Mouse (Mus musculus) layer of hippocampus, adult 18-20 months (tissue): ENCODE measurements around the gene Smarcb1. TPM values are rescaled to one million over a fixed set of nuclear protein-coding genes. Genes with fewer than 3 reads are reported as not detected.

Source experiments
- DNase-seq, 2 experiments: peaks; one replicate each; pipeline ENCODE4 v3.0.0; 2022; ENCODE audit warnings: low spot score in 2 of 2
- total RNA-seq, 2 experiments: library from RNA; stranded (reverse); gene quantifications; 2 replicates each; pipeline ENCODE4 v1.2.3; 2021

Gene Smarcb1
- total RNA-seq, 2 experiments from 2014 or later = 80.3 to 85.0 TPM

DNA sequence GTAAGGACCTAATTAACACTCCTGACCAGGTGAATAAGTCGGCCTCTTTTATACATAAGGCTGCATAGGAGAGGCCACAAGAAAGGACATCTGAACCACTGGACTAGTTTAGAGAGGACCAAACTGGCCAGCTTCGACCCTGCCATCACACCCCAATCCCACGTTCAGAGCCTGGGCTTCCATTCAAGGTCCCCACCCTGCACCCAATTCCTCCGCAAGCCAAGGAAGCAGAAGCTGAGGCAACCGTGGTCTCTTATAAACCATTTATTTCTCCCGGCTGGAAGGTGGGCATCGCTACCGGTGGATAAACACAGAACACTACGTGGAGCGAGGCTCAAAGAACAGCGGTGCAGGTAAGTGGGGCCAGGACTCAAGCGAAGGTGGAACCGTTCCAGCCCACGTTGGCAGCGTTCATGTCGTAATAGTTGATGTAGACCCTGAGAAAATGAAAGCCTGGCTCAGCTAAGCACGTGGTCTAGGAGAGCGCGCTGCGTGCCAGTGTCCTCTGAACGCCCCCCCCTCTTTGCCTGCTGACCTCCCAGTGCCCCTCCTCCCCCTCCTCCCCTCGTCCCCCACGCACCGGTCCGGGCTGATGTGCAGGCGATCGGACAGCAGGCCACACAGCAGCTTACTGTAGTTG lies 62.2 kb downstream of the Smarcb1 start:
- peak in 1 of 2 experiments; percentile 35 for DNase-seq

DNA sequence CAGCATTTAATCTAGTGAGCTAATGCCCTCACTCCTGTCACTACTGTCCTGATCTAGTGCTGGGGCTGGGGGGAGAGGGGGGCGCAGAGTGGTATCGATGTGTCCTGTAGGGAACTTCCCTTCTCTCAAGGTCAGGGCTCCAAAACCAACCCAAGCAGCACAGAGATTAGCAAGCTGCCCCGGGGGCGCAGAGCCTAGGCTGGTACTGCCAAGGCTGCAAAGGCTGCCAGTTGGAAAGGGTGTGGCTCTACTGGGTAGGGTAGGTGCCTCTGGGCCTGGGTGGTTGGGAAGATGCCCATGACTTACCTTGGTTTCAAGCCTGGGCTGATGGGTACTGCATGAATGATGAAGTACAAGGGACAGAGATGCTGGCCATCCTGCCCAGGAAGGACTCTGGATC lies 63.8 kb downstream of the Smarcb1 start:
- DNase-seq = no peak

DNA sequence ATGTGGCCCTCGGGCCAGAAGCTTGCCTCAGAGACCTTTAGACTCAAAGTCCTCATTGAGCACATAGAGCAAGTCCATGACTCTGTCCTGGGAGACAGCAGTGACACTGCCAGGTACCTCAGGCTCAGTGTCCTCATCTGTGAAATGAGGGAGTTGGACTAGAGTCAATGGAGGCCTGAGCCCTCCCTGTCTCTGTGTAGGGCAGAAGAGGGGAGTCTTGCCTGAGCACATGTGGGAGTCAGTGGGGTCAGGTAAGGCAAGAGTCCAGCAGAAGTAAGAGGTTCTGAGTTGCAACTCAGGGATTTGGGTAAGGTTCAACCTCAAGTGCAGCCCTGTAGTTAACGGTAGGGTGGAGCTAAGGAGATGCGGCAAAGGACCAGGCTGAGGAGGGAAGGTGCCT lies 64.4 kb downstream of the Smarcb1 start:
- DNase-seq = no peak

DNA sequence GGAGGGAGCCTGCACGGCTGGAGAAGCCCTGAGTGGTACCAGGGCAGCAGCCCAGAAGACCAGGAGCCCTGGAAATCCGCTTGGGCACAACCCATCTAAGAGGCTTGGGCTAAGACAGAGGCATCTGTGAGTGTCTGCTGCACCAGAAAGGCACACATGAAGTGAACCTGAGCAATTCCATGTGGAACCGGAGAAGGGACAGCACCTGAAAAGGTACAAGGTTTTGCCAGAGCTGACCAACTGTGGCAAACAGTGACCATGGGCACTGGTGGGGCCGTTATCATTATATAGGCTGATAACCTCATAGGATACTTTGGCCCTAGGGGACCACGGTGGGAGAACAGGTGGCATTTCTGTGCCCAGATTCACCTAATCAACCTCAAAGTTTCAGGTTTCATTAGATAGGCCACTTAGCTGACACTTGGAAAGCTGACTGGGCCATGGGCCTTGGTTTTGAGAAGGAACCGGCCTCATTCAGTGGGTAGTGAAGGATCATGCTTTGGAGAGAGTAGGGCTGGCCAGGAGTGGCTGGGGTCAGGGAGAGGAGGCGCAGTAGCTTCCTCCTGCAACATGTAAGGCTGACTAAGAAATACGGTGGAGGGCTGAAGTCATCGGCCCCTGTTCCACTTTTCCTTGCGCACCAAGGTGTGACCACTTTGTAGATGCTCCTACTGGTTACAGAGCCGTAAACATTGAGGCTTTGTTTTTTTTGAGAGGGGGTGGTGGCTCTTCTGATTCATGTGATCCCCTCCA lies 65.1 kb downstream of the Smarcb1 start:
- DNase-seq = no peak

DNA sequence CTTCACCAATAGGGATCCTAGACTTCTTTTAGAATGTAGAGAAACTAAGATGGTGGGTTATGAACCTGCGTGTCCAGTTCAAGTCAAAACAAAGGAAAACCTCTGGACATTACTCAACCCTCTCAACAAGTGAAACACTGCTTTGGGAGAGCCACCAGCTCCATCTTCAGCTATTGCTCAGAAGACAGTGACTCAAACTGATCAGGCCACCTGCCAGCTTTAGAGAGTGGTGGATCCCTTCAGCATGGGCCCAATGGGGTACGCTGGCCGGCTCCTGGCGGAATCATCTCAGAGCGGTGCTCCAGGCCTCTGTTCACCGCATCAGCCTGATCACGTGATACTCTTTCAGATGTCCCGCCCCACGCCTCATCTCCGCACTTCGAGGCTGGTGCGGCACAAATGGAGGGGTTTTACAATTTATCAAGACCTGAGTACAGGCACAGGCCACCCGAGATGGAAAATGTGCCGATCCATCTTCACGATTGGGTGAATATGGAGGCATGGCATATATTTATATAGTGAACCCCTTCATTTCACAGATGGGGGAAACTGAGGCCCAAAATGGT lies 65.9 kb downstream of the Smarcb1 start:
- DNase-seq = no peak

DNA sequence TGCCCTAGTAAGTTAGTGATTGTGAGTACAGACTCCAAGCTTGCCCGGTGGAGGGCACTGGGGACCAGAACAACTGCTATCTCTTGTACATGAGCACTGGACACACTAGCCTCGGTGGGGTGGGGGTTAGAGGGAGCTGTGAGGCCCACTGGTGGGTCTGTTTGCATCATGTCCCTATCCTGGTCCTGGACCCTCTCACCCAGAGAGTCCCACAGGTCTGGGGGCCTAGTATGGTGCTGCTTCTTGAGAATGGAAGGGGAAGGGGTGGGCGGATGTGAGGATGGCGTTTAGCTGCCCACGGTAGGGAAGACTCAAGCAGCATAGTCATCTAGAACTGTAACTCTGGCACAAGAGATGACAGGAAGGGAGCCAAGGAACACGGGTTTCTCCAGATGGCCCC lies 66.6 kb downstream of the Smarcb1 start:
- no peak for DNase-seq

DNA sequence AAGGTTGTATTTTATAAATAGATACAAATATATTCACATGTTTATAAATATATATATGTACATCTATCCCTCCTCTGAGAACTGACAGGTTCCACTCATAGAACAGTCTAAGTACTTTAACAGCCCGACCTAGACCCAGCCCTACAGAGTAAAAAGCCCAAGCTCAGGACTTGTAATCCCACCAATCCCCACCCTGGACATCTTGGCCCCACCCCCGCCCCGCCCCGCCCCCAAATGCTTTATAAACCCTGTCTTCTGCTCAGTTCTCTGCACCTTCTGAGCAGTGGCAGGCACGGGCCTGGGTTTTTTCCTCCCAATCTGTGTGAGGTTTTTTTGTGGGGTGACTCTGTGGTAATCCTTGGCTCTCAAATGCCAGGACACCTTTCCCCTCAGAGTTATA lies 67.3 kb downstream of the Smarcb1 start:
- no peak for DNase-seq

DNA sequence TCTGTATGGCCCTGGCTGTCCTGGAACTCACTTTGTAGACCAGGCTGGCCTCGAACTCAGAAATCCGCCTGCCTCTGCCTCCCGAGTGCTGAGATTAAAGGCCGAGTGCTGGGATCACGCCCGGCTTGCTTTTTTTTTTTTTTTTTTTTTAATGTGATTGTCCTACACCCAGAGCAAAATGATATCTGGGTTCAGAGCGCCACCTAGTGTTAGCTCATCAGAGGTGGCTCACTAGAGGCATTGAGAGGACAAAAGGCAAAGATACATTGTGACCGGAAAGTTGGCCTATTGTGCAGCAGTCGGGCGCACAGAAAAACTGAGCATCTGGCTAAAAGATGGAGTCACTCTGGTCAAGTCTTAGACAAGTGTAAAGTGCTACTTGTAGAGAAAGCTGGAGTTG lies 68.0 kb downstream of the Smarcb1 start:
- peak; percentile 73 to 90 for DNase-seq

DNA sequence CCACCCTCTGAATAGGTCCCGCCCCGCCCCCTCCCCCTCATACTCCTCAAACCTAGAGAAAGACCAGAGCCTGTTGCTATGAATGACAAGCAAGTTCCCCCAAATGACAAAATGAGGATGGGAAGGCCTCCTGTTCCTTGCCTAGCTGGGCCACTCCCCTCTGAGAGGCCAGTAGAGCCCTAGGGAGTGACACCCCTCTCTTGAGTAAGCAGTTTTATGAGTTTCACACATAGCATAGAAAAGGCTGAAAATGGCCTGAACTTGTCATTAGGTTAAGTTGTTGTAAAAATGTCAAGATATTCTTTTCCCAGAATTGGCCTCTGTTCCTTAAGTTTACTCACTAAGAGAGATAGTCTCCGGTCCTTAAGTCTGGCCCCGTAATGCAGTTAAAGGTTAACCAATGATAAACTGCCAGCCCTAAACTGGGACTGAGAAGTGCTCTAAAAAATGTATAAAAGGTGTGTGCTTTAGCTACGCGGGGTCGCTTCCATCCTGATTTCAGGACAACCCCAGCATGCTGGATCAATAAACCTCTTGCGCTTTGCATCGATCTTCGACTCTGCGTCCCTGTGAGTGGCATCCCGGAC lies 68.8 kb downstream of the Smarcb1 start:
- no peak for DNase-seq

DNA sequence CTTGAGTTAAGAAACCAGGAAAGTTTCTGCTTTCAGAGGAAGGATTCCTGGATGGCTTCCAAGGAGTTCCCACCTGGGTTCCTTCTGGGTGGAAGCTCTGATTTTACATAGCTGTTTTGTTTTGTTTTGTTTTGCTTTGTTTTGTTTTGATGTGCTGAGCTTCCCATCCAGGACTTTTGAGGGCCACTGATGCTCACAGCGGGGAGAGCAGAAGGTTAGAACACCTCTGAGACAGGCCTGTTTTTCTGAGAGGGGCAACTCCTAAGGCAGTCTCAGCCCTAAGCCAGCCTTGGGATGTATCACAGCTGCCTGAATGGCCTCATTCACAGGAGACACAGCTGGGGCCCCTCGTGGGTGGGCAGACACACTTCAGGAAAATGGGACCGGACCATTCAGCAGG lies 69.7 kb downstream of the Smarcb1 start:
- no peak for DNase-seq

DNA sequence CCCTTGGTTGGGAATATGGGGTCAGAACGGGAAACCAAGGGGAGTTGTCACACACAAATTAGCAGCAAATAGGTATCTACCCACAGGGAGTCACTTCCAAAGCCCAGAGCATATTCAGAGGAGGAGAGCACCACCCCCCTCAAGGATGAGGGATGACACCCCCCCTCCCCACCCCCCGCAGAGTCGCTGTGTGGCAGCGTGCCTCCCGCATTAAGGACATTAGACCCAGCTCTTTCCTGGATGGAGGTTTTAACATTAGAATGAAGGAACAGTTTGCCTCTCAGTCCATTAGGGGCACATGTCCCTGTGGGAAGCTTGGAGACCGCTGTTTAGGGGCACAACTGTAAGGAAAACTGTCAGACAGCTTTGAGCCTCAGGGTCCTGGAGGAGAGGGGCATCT lies 70.3 kb downstream of the Smarcb1 start:
- no peak for DNase-seq

DNA sequence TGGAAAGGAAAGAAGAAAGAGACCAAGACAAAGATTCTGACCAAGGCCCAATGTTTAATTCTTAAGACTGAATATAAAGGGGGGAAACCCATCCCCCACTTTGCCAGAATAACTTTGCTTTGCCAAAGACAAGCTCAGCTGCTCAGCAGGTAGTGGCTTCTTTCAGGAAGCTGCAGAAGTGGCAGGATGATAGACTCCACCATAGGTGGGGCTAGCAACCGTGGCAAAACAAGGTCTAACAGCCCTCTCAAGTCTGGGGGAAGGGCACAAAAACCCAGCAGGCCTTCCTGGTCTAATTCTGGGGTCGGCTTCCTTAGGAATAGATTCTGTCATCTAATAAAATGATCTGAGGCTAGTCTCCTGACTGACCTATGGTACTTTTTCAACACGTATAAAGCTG lies 73.0 kb downstream of the Smarcb1 start:
- DNase-seq = no peak

Other genes with a start within 250 kb of the Smarcb1 start
- 10 to 100 TPM; 56.4 to 66.3 TPM for gene Cabin1, start 157.3 kb downstream of the Smarcb1 start, total RNA-seq
- 10 to 100 TPM; 50.6 to 58.3 TPM for gene Ddt, start 148.2 kb downstream of the Smarcb1 start, total RNA-seq
- not detected for gene Gm20441, start 140.7 kb downstream of the Smarcb1 start, total RNA-seq
- 1 to 10 TPM; 3.7 to 5.6 TPM for gene Gstt3, start 140.2 kb downstream of the Smarcb1 start, total RNA-seq
- 10 to 100 TPM; 10.2 to 10.3 TPM for gene Gstt1, start 123.0 kb downstream of the Smarcb1 start, total RNA-seq
- not detected for gene Gstt4, start 99.1 kb downstream of the Smarcb1 start, total RNA-seq
- 1 to 10 TPM; 3.5 to 3.6 TPM for gene Gstt2, start 84.2 kb downstream of the Smarcb1 start, total RNA-seq
- gene Mif, start 61.4 kb downstream of the Smarcb1 start, total RNA-seq = 100 to 1,000 TPM; 477 to 485 TPM
- 1 to 10 TPM; 4.8 to 5.4 TPM for gene Derl3, start 28.2 kb downstream of the Smarcb1 start, total RNA-seq
- 100 to 1,000 TPM; 376 to 396 TPM for gene Chchd10, start 11.5 kb upstream of the Smarcb1 start, total RNA-seq
- 1 to 10 TPM; 1.8 to 2.1 TPM for gene Mmp11, start 14.9 kb upstream of the Smarcb1 start, total RNA-seq
- under 1 TPM; 0.28 to 0.89 TPM for gene Gm867, start 19.1 kb upstream of the Smarcb1 start, total RNA-seq
- not detected for gene Vpreb3, start 21.4 kb upstream of the Smarcb1 start, total RNA-seq
- gene Gm5134, start 32.9 kb upstream of the Smarcb1 start, total RNA-seq = under 1 TPM in 1 of 2 experiments, not detected in 1; 0.25 TPM
- 10 to 100 TPM; 17.0 to 18.9 TPM for gene Zfp280b, start 111.0 kb upstream of the Smarcb1 start, total RNA-seq
- not detected for gene Slc5a4b, start 189.3 kb upstream of the Smarcb1 start, total RNA-seq
- gene Slc5a4a, start 225.8 kb upstream of the Smarcb1 start, total RNA-seq = not detected